Mouse (Mus musculus) liver, embryonic 12.5 days (tissue): ENCODE measurements around the gene Mum1. TPM values are rescaled to one million over a fixed set of nuclear protein-coding genes. Genes with fewer than 3 reads are reported as not detected.
A peak's percentile ranks its signal among the peaks of the same experiment; 100 is the strongest.

ENCODE experiments used
- ATAC-seq: fragments of 200-750 bp; cut with Nextera tagmentation; 2 replicates; pipeline ENCODE4 v1.8.0; 2017; ENCODE audit warnings: moderate number of reproducible peaks, mild to moderate bottlenecking, moderate library complexity
- H3K27ac ChIP-seq: fragments of 300-500 bp; sonication (generic); 2 replicates; pipeline ENCODE4 v1.5.1; 2016; ENCODE audit warnings: mild to moderate bottlenecking
- H3K27me3 ChIP-seq: fragments of 300-500 bp; sonication (generic); replicated peaks from 2 replicates; pipeline ENCODE4 v1.6.1; 2016; ENCODE audit warnings: mild to moderate bottlenecking, moderate library complexity
- H3K36me3 ChIP-seq: fragments of 300-500 bp; sonication (generic); 2 replicates; pipeline ENCODE4 v1.6.1; 2016; ENCODE audit warnings: mild to moderate bottlenecking, moderate library complexity
- H3K4me1 ChIP-seq: fragments of 300-500 bp; sonication (generic); 2 replicates; pipeline ENCODE4 v1.6.1; 2016
- H3K4me2 ChIP-seq: fragments of 300-500 bp; sonication (generic); 2 replicates; pipeline ENCODE4 v1.6.1; 2016; ENCODE audit warnings: mild to moderate bottlenecking, moderate library complexity
- H3K4me3 ChIP-seq: fragments of 300-500 bp; sonication (generic); 2 replicates; pipeline ENCODE4 v1.5.1; 2016; ENCODE audit warnings: mild to moderate bottlenecking, moderate library complexity
- H3K9ac ChIP-seq: fragments of 300-500 bp; sonication (generic); 2 replicates; pipeline ENCODE4 v1.6.1; 2016; ENCODE audit warnings: mild to moderate bottlenecking, moderate library complexity
- H3K9me3 ChIP-seq: fragments of 300-500 bp; sonication (generic); replicated peaks from 2 replicates; pipeline ENCODE4 v1.6.1; 2016; ENCODE audit warnings: mild to moderate bottlenecking, moderate library complexity
- WGBS: fragments of 180-500 bp; shearing (Covaris S2); methylation state at CpG from one replicate; pipeline ENCODE4 v1.1.7; 2016; ENCODE audit not compliant: insufficient replicate concordance; 5-methylcytosine and 5-hydroxymethylcytosine counted together
- polyA plus RNA-seq: library from polyadenylated mRNA; unstranded; fragments of >200 nt; fragmentation: Nextera tagmentation; extraction: Ambion mirVana; gene quantifications from 2 replicates; pipeline ENCODE4 v1.2.1, GENCODE M21; 2016

Mum1 gene
- polyA plus RNA-seq, 1 experiment from 2014 or later: 35.1 TPM

DNA sequence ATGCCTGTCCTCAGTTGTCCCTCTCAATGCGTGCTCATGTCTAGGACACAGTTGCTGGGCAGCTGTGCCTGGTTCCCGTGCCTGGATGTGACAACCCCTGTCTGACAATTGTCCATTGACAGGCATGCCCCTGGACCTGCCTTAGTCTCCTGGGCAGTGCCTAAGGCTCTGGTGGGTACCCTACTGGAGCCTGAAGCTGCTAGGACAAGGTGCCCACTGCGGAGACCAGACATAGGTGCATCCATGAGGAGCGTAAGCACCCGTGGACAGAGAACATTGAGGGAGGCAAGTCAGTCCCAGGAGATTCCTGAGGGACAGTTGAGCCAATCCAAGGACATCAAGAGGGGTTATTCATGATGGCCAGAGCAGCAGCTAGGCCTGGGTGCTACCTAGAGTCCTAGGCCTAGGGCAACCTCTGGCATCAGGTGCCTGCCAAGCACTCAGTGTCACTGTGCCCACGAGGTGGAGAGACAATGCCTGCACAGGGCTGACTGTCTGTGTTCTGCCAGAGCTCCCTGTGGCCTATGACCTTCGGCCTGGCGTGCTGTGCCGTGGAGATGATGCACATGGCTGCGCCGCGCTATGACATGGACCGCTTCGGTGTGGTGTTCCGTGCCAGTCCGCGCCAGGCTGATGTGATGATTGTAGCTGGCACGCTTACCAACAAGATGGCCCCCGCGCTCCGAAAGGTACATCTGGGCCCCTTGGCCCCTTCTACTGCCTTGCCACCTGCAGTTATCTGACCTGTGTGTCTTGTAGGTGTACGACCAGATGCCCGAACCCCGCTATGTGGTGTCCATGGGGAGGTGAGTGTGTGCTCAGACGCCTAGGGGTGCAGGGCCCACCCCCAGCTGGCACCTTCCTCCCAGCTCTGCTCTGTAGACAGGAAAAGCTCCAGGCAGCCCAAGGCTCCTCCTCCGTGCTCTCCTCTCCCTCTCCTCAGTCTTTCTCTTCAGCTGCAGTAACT, 28.4 kb downstream of the Mum1 start:
- WGBS: 90% methylated on average over 26 of the region's 26 CpGs
- no peak overlapping the region for H3K4me3 ChIP-seq

DNA sequence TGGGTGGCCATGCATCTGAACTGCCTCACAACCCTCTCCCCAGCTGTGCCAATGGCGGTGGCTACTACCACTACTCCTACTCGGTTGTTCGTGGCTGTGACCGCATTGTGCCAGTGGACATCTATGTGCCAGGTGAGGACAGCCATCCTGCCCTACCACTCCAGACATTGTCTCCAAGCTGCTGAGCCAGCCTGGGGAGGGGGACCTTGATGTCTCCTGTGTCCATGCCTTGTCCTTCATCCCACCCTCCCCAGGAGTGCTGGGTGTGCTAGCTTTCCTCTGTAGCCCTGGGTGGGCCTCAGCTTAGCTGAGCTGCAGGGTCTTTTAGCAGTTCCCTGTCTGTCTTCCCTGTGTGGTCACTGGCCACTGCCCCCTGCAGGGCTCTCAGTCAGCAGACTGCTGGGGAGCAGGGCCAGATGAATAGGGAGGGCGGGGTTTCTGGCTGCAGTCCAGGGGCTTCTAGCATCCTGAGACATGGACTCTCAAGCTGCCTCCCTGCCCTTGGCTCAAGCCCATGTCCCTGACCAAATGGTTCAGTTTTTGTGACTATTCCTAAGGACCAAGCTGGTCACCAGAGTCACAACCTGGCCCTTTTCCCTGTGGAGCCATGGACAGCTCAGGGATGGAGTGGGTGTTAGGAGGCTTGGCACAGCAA, 29.8 kb downstream of the Mum1 start:
- WGBS: 92% methylated on average over 5 of the region's 5 CpGs
- no peaks in the 10 kb centered on the region for H3K27me3 ChIP-seq
- H3K4me2 ChIP-seq: no peak overlapping the region
- H3K9me3 ChIP-seq: no peaks in the 10 kb centered on the region
- no peak overlapping the region for H3K4me3 ChIP-seq
- ATAC-seq: no peak
- no peak overlapping the region for H3K9ac ChIP-seq
- peaks cover 82% of the 10 kb centered on the region for H3K36me3 ChIP-seq
- peaks cover 43% of the 10 kb centered on the region for H3K4me1 ChIP-seq
- no peak overlapping the region for H3K27ac ChIP-seq

More for the DNA sequence above, 28.4 kb downstream of the Mum1 start:
- no peak for ATAC-seq
- peaks cover 82% of the 10 kb centered on the region for H3K36me3 ChIP-seq
- H3K27me3 ChIP-seq: no peaks in the 10 kb centered on the region
- H3K9ac ChIP-seq: no peak overlapping the region
- no peak overlapping the region for H3K27ac ChIP-seq
- peaks cover 43% of the 10 kb centered on the region for H3K4me1 ChIP-seq
- H3K9me3 ChIP-seq: no peaks in the 10 kb centered on the region
- no peak overlapping the region for H3K4me2 ChIP-seq

DNA sequence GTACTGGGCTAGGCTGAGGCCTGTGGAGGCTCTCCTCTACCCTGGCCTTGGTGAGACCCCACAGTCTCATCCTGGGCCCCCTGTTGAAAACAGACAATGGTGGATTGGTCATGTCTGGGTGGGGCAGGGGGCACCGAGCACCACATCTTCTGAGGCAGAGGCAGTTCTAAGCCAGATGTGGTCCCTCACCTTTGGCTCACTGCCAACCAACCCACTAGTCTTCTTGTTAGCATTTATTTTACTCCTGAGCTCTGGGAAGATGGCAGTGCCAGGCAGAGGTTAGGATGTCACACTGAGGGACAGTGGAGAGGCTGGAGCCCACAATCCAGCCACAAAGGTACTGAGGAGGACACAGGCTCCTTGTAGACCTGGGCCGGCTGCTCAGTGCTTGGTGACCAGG, 31.7 kb downstream of the Mum1 start:
- H3K36me3 ChIP-seq: peaks cover 64% of the 10 kb centered on the region
- peaks cover 52% of the 10 kb centered on the region for H3K4me1 ChIP-seq
- H3K4me3 ChIP-seq: no peak overlapping the region
- no peak overlapping the region for H3K9ac ChIP-seq
- no peaks in the 10 kb centered on the region for H3K27me3 ChIP-seq
- H3K4me2 ChIP-seq: no peak overlapping the region
- 0 out of 2 replicates have a peak overlapping the region, but pooled peaks have one; percentile 9 for H3K27ac ChIP-seq
- ATAC-seq: no peak
- no peaks in the 10 kb centered on the region for H3K9me3 ChIP-seq
- WGBS: 74% methylated on average over 2 of the region's 2 CpGs

DNA sequence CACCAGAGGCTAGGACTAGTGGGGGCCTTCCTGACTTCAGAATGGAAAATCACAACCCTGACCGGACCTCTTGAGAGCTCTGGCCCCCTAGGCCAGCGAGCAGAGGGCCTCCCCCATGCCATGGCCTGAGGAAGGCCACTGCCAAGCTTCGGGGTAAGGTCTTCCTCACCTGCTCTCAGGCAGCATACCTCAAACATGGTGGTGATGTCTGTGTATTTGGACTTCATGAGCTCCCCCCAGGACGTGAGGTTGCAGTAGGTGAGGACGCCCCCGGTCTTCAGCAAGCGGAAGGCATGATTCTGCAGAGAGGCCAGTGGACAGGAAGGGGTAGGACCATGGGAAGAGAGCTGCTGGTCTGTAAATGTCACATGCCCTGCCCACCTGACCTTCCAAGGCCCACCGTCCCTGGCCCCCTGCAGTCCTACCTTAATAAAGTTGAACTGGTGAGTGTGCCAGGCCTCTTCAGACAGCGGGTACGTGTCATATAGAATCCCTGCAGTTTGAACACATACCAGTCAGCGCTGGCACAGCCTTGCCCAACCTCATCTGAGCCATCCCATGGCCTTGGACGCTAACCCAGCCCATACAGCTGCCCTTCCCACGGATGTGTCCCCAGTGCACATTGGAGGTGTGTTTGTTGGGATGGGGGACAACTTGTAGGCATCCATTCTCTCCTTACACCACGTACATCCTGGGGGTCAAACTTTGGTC, 32.7 kb downstream of the Mum1 start:
- 84% methylated on average over 14 of the region's 14 CpGs for WGBS
- H3K9ac ChIP-seq: no peak overlapping the region; the same call in 1 of the 2 replicates
- H3K36me3 ChIP-seq: peaks cover 55% of the 10 kb centered on the region
- H3K27ac ChIP-seq: no peak overlapping the region; the same call in 1 of the 2 replicates
- H3K4me3 ChIP-seq: no peak overlapping the region
- H3K4me2 ChIP-seq: peak overlapping the region; percentile 90; the same call in 1 of the 2 replicates
- ATAC-seq: no peak
- H3K9me3 ChIP-seq: no peaks in the 10 kb centered on the region
- H3K4me1 ChIP-seq: peaks cover 60% of the 10 kb centered on the region
- no peaks in the 10 kb centered on the region for H3K27me3 ChIP-seq

DNA sequence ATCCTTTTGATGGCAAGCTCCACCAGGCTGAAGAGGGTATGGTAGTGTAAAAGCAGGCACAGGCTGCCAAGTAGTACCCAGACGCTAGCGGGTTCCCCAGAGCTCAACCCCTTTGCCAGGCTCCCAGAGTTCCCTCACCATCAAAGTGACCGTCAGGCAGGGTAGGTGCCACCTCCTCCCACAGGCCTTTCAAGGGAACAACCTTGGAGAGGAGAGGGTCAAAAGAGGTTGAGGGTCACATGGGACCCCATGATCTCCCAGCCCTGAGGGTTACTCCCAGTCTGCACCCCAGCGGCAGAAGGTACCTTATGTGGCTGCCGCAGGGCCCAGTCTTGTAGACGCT, 33.2 kb downstream of the Mum1 start:
- 76% methylated on average over 6 of the region's 6 CpGs for WGBS
- Histone ChIP-seq H3K9ac (peak overlapping the region; percentile 72; the same call in 1 of the 2 replicates), H3K9me3 (no peaks in the 10 kb centered on the region), H3K4me3 (peak overlapping the region; percentile 58), H3K36me3 (peaks cover 50% of the 10 kb centered on the region), H3K4me2 (peak overlapping the region; percentile 90), H3K27me3 (no peaks in the 10 kb centered on the region), H3K27ac (peak overlapping the region; percentile 94; the same call in 1 of the 2 replicates), H3K4me1 (peaks cover 64% of the 10 kb centered on the region)
- ATAC-seq: no peak

DNA sequence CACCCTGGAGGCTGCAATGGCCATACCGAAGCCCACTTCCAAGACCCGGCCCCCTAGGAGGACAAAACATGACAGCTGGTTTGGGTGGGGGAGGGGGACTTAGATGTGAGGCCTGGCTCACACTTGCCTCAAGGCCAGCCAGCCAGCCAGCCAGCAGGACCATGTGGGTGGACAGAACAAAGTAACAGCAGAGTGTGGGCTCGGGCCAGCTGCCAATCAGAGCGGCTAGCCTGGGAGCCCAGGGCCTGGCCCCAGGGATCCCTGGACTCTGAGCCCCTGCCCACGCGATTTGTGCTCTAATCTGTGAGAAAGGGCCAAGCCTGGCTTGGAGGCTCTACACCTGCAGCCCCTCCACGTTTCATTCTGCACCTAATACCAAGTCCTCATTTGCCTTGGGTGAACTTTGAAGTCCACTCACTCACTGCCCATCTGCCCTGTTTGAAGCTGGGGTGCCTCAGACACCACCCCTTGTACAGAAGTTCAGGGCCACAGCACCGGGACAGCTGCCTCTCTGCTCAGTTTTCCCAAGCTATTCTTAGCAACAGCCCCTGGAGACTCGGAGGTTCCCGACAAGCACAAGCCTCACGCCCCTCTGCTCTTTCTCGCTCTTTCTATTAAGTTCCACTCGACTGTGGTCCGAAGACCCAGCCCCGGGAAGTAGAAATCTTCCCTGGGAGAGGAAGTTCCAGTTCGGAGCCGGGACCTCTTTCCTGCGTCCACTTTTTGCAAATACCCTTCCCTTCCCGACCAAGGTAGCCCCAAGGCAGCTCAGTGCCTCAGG, 33.8 kb downstream of the Mum1 start:
- Histone ChIP-seq H3K4me1 (peaks cover 65% of the 10 kb centered on the region), H3K4me3 (peak overlapping the region; percentile 58), H3K36me3 (peaks cover 43% of the 10 kb centered on the region), H3K9ac (peak overlapping the region; percentile 72), H3K9me3 (no peaks in the 10 kb centered on the region), H3K27me3 (no peaks in the 10 kb centered on the region), H3K27ac (peak overlapping the region; percentile 94), H3K4me2 (peak overlapping the region; percentile 90)
- WGBS: 14% methylated on average over 19 of the region's 19 CpGs
- ATAC-seq: no peak

DNA sequence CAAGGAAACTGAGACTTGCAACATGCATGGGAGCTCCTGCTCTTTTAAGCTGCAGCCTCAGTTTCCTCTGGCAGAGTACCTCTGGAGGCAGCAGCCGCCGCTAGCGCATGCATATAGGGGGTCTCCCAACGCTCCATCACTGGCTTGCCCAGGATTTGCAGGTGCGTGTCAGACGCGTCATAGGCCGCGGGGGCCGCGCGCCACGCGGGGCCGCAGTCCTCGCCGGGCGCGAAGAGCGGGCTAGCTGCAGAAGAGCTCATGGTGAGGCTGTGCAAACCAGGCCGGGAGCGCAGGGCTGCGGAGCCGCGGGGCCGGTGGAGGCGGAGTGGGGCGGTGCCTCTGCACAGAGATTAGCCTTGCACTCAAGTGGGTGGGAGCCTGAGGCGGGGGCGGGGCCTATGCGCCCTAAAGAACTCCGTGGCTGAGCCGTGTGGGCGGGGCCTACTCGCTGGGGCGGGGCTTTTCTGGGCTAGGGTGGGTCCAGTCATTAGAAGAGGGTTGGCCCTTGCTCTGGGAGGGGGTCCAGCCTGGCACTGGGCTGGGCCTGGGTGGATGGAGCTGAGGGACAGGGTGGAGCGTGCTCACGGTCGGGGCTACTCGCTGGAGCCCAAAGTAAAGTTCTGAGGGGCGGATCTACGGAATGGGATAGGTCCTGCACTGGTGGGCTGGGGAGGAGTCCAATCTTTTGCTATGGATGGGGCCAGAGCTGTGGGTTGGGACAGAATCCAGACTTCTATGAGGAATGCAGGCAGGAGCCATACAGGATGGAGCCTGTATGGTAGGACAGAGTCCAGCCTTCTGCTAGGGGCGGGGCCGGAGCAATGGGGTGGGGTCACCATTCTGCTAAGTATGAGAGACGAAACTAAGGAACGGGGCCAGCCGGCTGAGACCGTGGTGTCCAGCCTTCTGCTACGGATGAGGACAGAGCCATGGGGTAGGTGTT, 34.7 kb downstream of the Mum1 start, which contains the start of the genes Gamt and Dazap1:
Gene Gamt, minus strand, starts transcription at position 371 of the 943 bp plus-strand sequence.
Gene Dazap1, plus strand, starts transcription at position 845 of the 943 bp plus-strand sequence.
- Histone ChIP-seq H3K27me3 (no peaks in the 10 kb centered on the region), H3K4me1 (peaks cover 69% of the 10 kb centered on the region), H3K27ac (peak within 1 kb of the TSS; percentile 94), H3K4me3 (peak within 1 kb of the TSS; percentile 58), H3K9ac (peak within 1 kb of the TSS; percentile 72), H3K36me3 (peaks cover 35% of the 10 kb centered on the region), H3K9me3 (no peaks in the 10 kb centered on the region), H3K4me2 (peak within 1 kb of the TSS; percentile 90)
- under 1% methylated on average over 49 of the region's 49 CpGs for WGBS
- peak; percentile 80 for ATAC-seq

DNA sequence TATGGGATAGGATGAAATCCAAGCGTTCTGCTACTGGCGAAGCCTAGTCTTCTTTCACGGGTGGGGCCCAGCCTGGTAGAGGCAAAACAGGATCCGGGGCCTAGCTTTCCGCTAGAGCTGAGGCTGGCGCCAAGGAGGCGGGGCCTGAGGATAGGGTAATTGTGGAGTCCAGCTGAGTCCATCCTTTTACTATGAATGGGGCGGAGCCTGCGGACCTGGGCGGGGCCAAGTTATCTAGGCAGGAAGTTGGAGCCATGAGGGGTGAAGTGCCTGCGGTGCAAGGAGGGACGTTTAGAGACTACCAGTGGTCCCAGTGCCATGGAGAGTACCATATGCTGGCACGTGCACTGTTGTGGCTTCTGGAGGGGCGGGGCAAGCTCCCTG, 35.3 kb downstream of the Mum1 start:
- Histone ChIP-seq H3K27me3 (no peaks in the 10 kb centered on the region), H3K4me3 (peak overlapping the region; percentile 58), H3K27ac (peak overlapping the region; percentile 94), H3K9ac (peak overlapping the region; percentile 71), H3K9me3 (no peaks in the 10 kb centered on the region), H3K4me1 (peaks cover 75% of the 10 kb centered on the region), H3K36me3 (peaks cover 31% of the 10 kb centered on the region), H3K4me2 (peak overlapping the region; percentile 90)
- peak; percentile 63 for ATAC-seq
- 0% methylated on average over 14 of the region's 14 CpGs for WGBS

DNA sequence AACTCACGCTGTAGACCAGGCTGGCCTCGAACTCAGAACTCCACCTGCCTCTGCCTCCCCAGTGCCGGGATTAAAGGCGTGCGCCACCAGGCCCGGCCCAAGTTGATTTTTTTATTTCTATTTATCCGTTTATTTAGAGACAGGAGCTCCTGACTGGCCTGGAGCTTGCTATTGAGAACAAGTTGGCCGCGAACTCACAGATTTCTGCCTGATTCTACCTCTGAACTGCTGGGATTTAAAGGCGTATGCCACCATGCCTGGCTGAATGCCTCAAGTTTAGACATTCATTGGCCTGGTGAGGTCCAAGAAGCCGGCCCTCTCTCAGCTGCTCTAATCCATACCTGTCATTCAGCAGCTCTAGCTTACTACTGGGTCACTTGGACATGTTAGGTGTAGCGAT, 35.9 kb downstream of the Mum1 start:
- no peak for ATAC-seq
- Histone ChIP-seq H3K4me3 (peak overlapping the region; percentile 58), H3K27ac (peak overlapping the region; percentile 94), H3K4me1 (peaks cover 81% of the 10 kb centered on the region), H3K4me2 (peak overlapping the region; percentile 90), H3K9me3 (no peaks in the 10 kb centered on the region), H3K27me3 (no peaks in the 10 kb centered on the region), H3K36me3 (peaks cover 31% of the 10 kb centered on the region), H3K9ac (peak overlapping the region; percentile 71)
- WGBS: 52% methylated on average over 12 of the region's 12 CpGs

DNA sequence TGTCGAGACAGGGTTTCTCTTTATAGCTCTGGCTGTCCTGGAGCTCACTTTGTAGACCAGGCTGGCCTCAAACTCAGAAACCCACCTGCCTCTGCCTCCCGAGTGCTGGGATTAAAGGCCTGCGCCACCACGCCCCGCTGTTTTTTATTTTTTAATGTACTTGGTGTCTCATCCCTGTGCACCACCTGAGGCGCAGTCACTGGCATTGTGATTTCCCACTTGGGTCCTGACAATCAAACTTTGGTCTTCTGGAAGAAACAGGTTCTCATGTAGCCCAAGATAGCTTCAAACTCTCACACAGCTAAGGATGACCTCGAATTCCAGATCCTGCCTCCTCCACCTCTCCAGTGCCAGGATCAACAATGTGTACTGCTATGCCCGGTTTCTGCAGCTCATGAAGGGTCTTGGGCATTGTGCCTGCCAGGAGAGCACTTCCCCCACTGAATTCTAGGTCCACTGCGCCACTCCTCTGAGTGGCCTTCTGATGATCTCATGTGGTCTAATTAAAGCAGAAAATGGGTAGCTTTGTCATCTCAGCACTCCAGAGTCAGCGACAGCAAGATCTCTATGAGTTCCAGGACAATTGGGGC, 36.6 kb downstream of the Mum1 start:
- Histone ChIP-seq H3K4me2 (peak overlapping the region; percentile 90; the same call in 1 of the 2 replicates), H3K27ac (0 out of 2 replicates have a peak overlapping the region, but pooled peaks have one; percentile 94)

More for the DNA sequence above, 36.6 kb downstream of the Mum1 start:
- no peak for ATAC-seq
- H3K9ac ChIP-seq: no peak overlapping the region
- H3K4me3 ChIP-seq: no peak overlapping the region
- H3K36me3 ChIP-seq: peaks cover 33% of the 10 kb centered on the region
- H3K27me3 ChIP-seq: no peaks in the 10 kb centered on the region
- WGBS: 83% methylated on average over 10 of the region's 10 CpGs
- no peaks in the 10 kb centered on the region for H3K9me3 ChIP-seq
- peaks cover 86% of the 10 kb centered on the region for H3K4me1 ChIP-seq
